Mouse (Mus musculus) left cerebral cortex, postnatal 4 days (tissue): Measurements from ENCODE around the gene Fmnl2. TPM values are rescaled to one million over a fixed set of nuclear protein-coding genes. Genes with fewer than 3 reads are reported as not detected.

Source experiments
- DNase-seq: peaks from one replicate; pipeline ENCODE4 v3.0.0-alpha.2; 2022
- intact Hi-C: fragments of 180-260 bp; cut with DNase I; formaldehyde crosslinking; loops from one replicate; pipeline ENCODE4 v1.15.1; 2025
- total RNA-seq, 2 experiments: library from RNA; stranded (reverse); gene quantifications; 2 replicates each; pipeline ENCODE4 v1.2.3; 2021

The Fmnl2 gene
- total RNA-seq, 2 experiments from 2014 or later = 62.6 to 70.6 TPM

- intact Hi-C loops = no loop called here
- DNase-seq = no peak
Observed at GRCm38 (mm10) chr2:52948406-52948805, 90.7 kb downstream of the Fmnl2 start.

- intact Hi-C loops = no loop called here
- no peak for DNase-seq
Observed at GRCm38 (mm10) chr2:52949556-52949955, 91.9 kb downstream of the Fmnl2 start.

GRCm38 (mm10) chr2:52950226-52950625 is 92.6 kb downstream of the Fmnl2 start:
- intact Hi-C loops = no loop called here

GRCm38 (mm10) chr2:52952202-52952730 is 94.6 kb downstream of the Fmnl2 start:
- intact Hi-C loops = no loop called here
- no peak for DNase-seq

More at GRCm38 (mm10) chr2:52950226-52950625, 92.6 kb downstream of the Fmnl2 start:
- no peak for DNase-seq

- intact Hi-C loops = no loop called here
- DNase-seq = peak; percentile 55
Observed at GRCm38 (mm10) chr2:52955090-52955489, 97.4 kb downstream of the Fmnl2 start.

- DNase-seq = no peak
- intact Hi-C loops = no loop called here
Observed at GRCm38 (mm10) chr2:52955831-52956230, 98.2 kb downstream of the Fmnl2 start.

GRCm38 (mm10) chr2:52957771-52958534 is 100.3 kb downstream of the Fmnl2 start:
- DNase-seq = no peak
- intact Hi-C loops = no loop called here

GRCm38 (mm10) chr2:52958535-52959290 is 101.1 kb downstream of the Fmnl2 start:
- peak; percentile 94 for DNase-seq
- intact Hi-C loops = no loop called here

- intact Hi-C loops = no loop called here
- no peak for DNase-seq
Observed at GRCm38 (mm10) chr2:52959291-52959621, 101.6 kb downstream of the Fmnl2 start.

GRCm38 (mm10) chr2:52959982-52960381 is 102.3 kb downstream of the Fmnl2 start:
- intact Hi-C loops = no loop called here
- no peak for DNase-seq

- intact Hi-C loops = no loop called here
- DNase-seq = no peak
Observed at GRCm38 (mm10) chr2:52960697-52961096, 103.0 kb downstream of the Fmnl2 start.

GRCm38 (mm10) chr2:52963439-52963838 is 105.8 kb downstream of the Fmnl2 start:
- DNase-seq = no peak
- intact Hi-C loops = no loop called here

GRCm38 (mm10) chr2:52964386-52964928 is 106.8 kb downstream of the Fmnl2 start:
- intact Hi-C loops = no loop called here
- DNase-seq = no peak

- no peak for DNase-seq
- intact Hi-C loops = no loop called here
Observed at GRCm38 (mm10) chr2:52966227-52966626, 108.6 kb downstream of the Fmnl2 start.

- no peak for DNase-seq
- intact Hi-C loops = no loop called here
Observed at GRCm38 (mm10) chr2:52966820-52967460, 109.3 kb downstream of the Fmnl2 start.

- no peak for DNase-seq
- intact Hi-C loops = no loop called here
Observed at GRCm38 (mm10) chr2:52967461-52967823, 109.8 kb downstream of the Fmnl2 start.

GRCm38 (mm10) chr2:52968884-52969283 is 111.2 kb downstream of the Fmnl2 start:
- DNase-seq = no peak
- intact Hi-C loops = no loop called here

GRCm38 (mm10) chr2:52974056-52974455 is 116.4 kb downstream of the Fmnl2 start:
- no peak for DNase-seq

GRCm38 (mm10) chr2:52974776-52975175 is 117.1 kb downstream of the Fmnl2 start:
- DNase-seq = no peak
- intact Hi-C loops = no loop called here

More at GRCm38 (mm10) chr2:52974056-52974455, 116.4 kb downstream of the Fmnl2 start:
- intact Hi-C loops = no loop called here

GRCm38 (mm10) chr2:52977921-52978675 is 120.4 kb downstream of the Fmnl2 start:
- intact Hi-C loops = no loop called here

More at GRCm38 (mm10) chr2:52977921-52978675, 120.4 kb downstream of the Fmnl2 start:
- DNase-seq = no peak
